Mouse (Mus musculus) heart, adult 2 months (tissue): ENCODE results near the gene Slc35a1. TPM values are rescaled to one million over a fixed set of nuclear protein-coding genes. Genes with fewer than 3 reads are reported as not detected.

ENCODE experiments used
- DNase-seq, 2 experiments: peaks; one replicate each; pipeline ENCODE4 v3.0.0; 2021
- H3K27ac ChIP-seq: fragments of 200-600 bp; 2 replicates; pipeline ENCODE4 v1.8.1; 2022
- H3K27me3 ChIP-seq: fragments of 200-500 bp; 2 replicates; pipeline ENCODE4 v1.6.1; 2012; ENCODE audit warnings: mild to moderate bottlenecking, low read length, inconsistent platforms, mixed read lengths; ENCODE audit not compliant: control insufficient read depth, insufficient read depth
- H3K36me3 ChIP-seq: fragments of 200-500 bp; 2 replicates; pipeline ENCODE4 v1.6.1; 2012; ENCODE audit warnings: low read length, inconsistent platforms; ENCODE audit not compliant: control insufficient read depth, insufficient read depth
- H3K4me1 ChIP-seq: fragments of 200-500 bp; 2 replicates; pipeline ENCODE4 v1.6.1; 2011; ENCODE audit warnings: low read length; ENCODE audit not compliant: control insufficient read depth, insufficient read depth
- H3K4me3 ChIP-seq: fragments of 200-600 bp; 2 replicates; pipeline ENCODE4 v1.8.1; 2022
- H3K79me2 ChIP-seq: fragments of 200-500 bp; replicated peaks from 2 replicates; pipeline ENCODE4 v1.6.1; 2012; ENCODE audit warnings: mild to moderate bottlenecking, inconsistent platforms, low read length, moderate library complexity, mixed read lengths; ENCODE audit not compliant: control insufficient read depth, insufficient read depth
- H3K9ac ChIP-seq: fragments of 200-500 bp; 2 replicates; pipeline ENCODE4 v1.6.1; 2012; ENCODE audit warnings: low read depth, mild to moderate bottlenecking, control low read depth, inconsistent platforms, low read length, mixed read lengths
- CTCF ChIP-seq: fragments of 200-600 bp; IDR thresholded peaks from 2 replicates; pipeline ENCODE4 v1.8.1; 2022; ENCODE audit warnings: antibody characterized with exemption, mild to moderate bottlenecking, moderate library complexity
- EP300 ChIP-seq: fragments of 200-500 bp; IDR thresholded peaks from 2 replicates; pipeline ENCODE4 v1.6.1; 2011; ENCODE audit warnings: low read depth, low read length, control low read depth; ENCODE audit not compliant: insufficient read depth
- POLR2A ChIP-seq: fragments of 200-500 bp; IDR thresholded peaks from 2 replicates; pipeline ENCODE4 v1.6.1; 2011; ENCODE audit warnings: mild to moderate bottlenecking, low read depth, low read length, control low read depth; ENCODE audit not compliant: insufficient read depth
- WGBS: fragments of 180-500 bp; shearing (Covaris S2); methylation state at CpG from one replicate; pipeline ENCODE4 v1.1.7; 2018; 5-methylcytosine and 5-hydroxymethylcytosine counted together
- intact Hi-C: fragments of 180-260 bp; cut with DNase I; formaldehyde crosslinking; loops from one replicate; pipeline ENCODE4 v1.15.1; 2025
- polyA plus RNA-seq: library from polyadenylated mRNA; depleted of rRNA; stranded (reverse); fragments of >200 nt; gene quantifications from 2 replicates; pipeline ENCODE4 v1.2.3, GENCODE M21; 2012; rRNA removed
- total RNA-seq, 2 experiments: library from RNA; stranded (reverse); gene quantifications; 2 replicates each; pipeline ENCODE4 v1.2.3; 2021

Gene Slc35a1
- total and polyA plus RNA-seq, 3 experiments = 9.0 to 14.0 (median 11.1) TPM

DNA sequence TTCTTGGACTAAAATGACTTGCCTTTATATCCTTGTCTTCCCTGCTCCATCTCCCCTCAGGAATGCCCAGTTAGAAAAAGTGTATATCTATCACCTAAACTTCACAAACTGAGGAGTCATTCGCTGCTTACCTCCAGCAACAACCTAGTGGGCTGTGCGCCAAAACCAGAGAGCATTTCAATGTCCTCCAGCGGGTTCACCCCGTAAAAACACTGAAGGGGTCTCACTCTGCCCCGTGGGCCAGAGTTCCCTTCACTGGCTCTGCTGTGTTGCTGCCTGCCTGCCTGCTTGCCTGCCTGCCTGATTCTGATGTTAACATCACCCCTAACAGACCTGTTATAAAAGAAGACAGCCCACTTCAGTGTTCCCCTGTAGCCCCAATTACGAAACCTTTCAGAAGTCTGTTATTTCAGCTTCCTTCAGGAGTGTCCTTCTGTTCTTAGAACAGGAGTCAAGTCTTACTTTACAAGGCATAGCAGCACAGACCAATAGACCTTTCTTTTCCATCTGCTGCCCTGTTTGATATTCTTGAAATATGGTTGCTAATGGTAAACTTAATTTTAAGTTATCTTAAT is 73.6 kb downstream of the Slc35a1 start:
- H3K4me1 ChIP-seq = peaks cover 6% of the 10 kb centered on the region; the same call in 1 of the 2 replicates
- intact Hi-C loops = loop anchor here (2.0 to 5.0 kb wide), 2 partner anchors 36 to 63 kb away; partner anchors contain the start of gene Akirin2
- H3K9ac ChIP-seq = no peak overlapping the region
- TF ChIP-seq CTCF (no peak), POLR2A (no peak), EP300 (no peak)
- no peak for DNase-seq
- no peaks in the 10 kb centered on the region for H3K27me3 ChIP-seq
- H3K27ac ChIP-seq = no peak overlapping the region
- peaks cover 4% of the 10 kb centered on the region; the same call in 1 of the 2 replicates for H3K79me2 ChIP-seq
- WGBS = 44% methylated on average over 6 of the region's 6 CpGs
- H3K4me3 ChIP-seq = peak overlapping the region; percentile 98
- peaks cover 5% of the 10 kb centered on the region; the same call in 1 of the 2 replicates for H3K36me3 ChIP-seq

Other genes starting within 250 kb of the Slc35a1 start
- gene Akirin2, start 136.5 kb downstream of the Slc35a1 start, total RNA-seq = 10 to 100 TPM; 54.5 to 62.4 TPM
- 23.8 and 36.1 TPM in 2 replicates for gene Akirin2, start 136.5 kb downstream of the Slc35a1 start, polyA plus RNA-seq
- 10 to 100 TPM; 28.5 to 34.3 TPM for gene Orc3, start 72.5 kb downstream of the Slc35a1 start, total RNA-seq
- gene Orc3, start 72.5 kb downstream of the Slc35a1 start, polyA plus RNA-seq = 17.1 and 37.5 TPM in 2 replicates
- 10 to 100 TPM; 23.6 to 24.9 TPM for gene Rars2, start 72.5 kb downstream of the Slc35a1 start, total RNA-seq
- 10.1 and 19.8 TPM in 2 replicates for gene Rars2, start 72.5 kb downstream of the Slc35a1 start, polyA plus RNA-seq
- under 1 TPM in 1 of 2 experiments, not detected in 1; 0.16 TPM for gene Cfap206, start 42.8 kb upstream of the Slc35a1 start, total RNA-seq
- 0.23 and 0.47 TPM in 2 replicates for gene Cfap206, start 42.8 kb upstream of the Slc35a1 start, polyA plus RNA-seq
- gene Gm136, start 68.8 kb upstream of the Slc35a1 start, total RNA-seq = not detected
- gene Gm136, start 68.8 kb upstream of the Slc35a1 start, polyA plus RNA-seq = not detected in 2 replicates
- 10 to 100 TPM; 54.6 to 66.6 TPM for gene Smim8, start 91.0 kb upstream of the Slc35a1 start, total RNA-seq
- 19.1 and 30.0 TPM in 2 replicates for gene Smim8, start 91.0 kb upstream of the Slc35a1 start, polyA plus RNA-seq
- gene Zfp292, start 195.5 kb upstream of the Slc35a1 start, total RNA-seq = 10 to 100 TPM; 14.0 to 15.7 TPM
- 1.7 and 3.9 TPM in 2 replicates for gene Zfp292, start 195.5 kb upstream of the Slc35a1 start, polyA plus RNA-seq
- gene Cga, start 206.3 kb upstream of the Slc35a1 start, total RNA-seq = not detected
- gene Cga, start 206.3 kb upstream of the Slc35a1 start, polyA plus RNA-seq = not detected in 2 replicates